Mouse (Mus musculus) midbrain, postnatal 0 days (tissue): ENCODE measurements around the gene Tspan9. TPM values are rescaled to one million over a fixed set of nuclear protein-coding genes. Genes with fewer than 3 reads are reported as not detected.
A peak's percentile ranks its signal among the peaks of the same experiment; 100 is the strongest.

ENCODE experiments used
- ATAC-seq: fragments of 200-750 bp; cut with Nextera tagmentation; 2 replicates; pipeline ENCODE4 v1.8.0; 2017; ENCODE audit warnings: moderate number of reproducible peaks, mild to moderate bottlenecking, moderate TSS enrichment, moderate library complexity; ENCODE audit not compliant: low FRiP score
- DNase-seq: peaks from one replicate; pipeline ENCODE4 v3.0.0-alpha.2; 2015; ENCODE audit warnings: low spot score
- H3K27ac ChIP-seq: fragments of 300-500 bp; sonication (generic); 2 replicates; pipeline ENCODE4 v1.5.1; 2014; ENCODE audit warnings: low read depth, mild to moderate bottlenecking, low read length, mixed read lengths
- H3K27me3 ChIP-seq: fragments of 300-500 bp; sonication (generic); 2 replicates; pipeline ENCODE4 v1.6.1; 2014; ENCODE audit warnings: low read length, control low read depth, mixed read lengths; ENCODE audit not compliant: insufficient read depth
- H3K36me3 ChIP-seq: fragments of 300-500 bp; sonication (generic); 2 replicates; pipeline ENCODE4 v1.6.1; 2014; ENCODE audit warnings: low read length, control low read depth, mixed read lengths; ENCODE audit not compliant: insufficient read depth
- H3K4me1 ChIP-seq: fragments of 300-500 bp; sonication (generic); 2 replicates; pipeline ENCODE4 v1.6.1; 2014; ENCODE audit warnings: mild to moderate bottlenecking, control low read depth, antibody characterized with exemption, low read length, mixed read lengths; ENCODE audit not compliant: insufficient read depth
- H3K4me2 ChIP-seq: fragments of 300-500 bp; sonication (generic); 2 replicates; pipeline ENCODE4 v1.6.1; 2014; ENCODE audit warnings: low read depth, mild to moderate bottlenecking, low read length, mixed read lengths; ENCODE audit not compliant: poor library complexity, severe bottlenecking
- H3K4me3 ChIP-seq: fragments of 300-500 bp; sonication (generic); 2 replicates; pipeline ENCODE4 v1.5.1; 2014; ENCODE audit warnings: low read depth, mild to moderate bottlenecking, low read length, moderate library complexity
- H3K9ac ChIP-seq: fragments of 300-500 bp; sonication (generic); replicated peaks from 2 replicates; pipeline ENCODE4 v1.6.1; 2014; ENCODE audit warnings: mild to moderate bottlenecking, low read length, moderate library complexity, mixed read lengths; ENCODE audit not compliant: poor library complexity, severe bottlenecking
- H3K9me3 ChIP-seq: fragments of 300-500 bp; sonication (generic); 2 replicates; pipeline ENCODE4 v1.6.1; 2016; ENCODE audit warnings: low read length, control low read depth
- CTCF ChIP-seq: IDR thresholded peaks from 2 replicates; pipeline ENCODE4 v1.5.1; 2016; ENCODE audit warnings: antibody characterized with exemption, mild to moderate bottlenecking
- WGBS: fragments of 180-500 bp; shearing (Covaris S2); extraction: QIAGEN DNeasy Blood & Tissue Kit; methylation state at CpG from one replicate; pipeline ENCODE4 v1.1.7; 2014; 5-methylcytosine and 5-hydroxymethylcytosine counted together
- polyA plus RNA-seq: library from polyadenylated mRNA; unstranded; fragments of >200 nt; fragmentation: Nextera tagmentation; extraction: Ambion mirVana; gene quantifications from 2 replicates; pipeline ENCODE4 v1.2.1, GENCODE M21; 2015
- total RNA-seq: library from RNA; depleted of rRNA; stranded (reverse); fragments of >200 nt; gene quantifications from 2 replicates; pipeline ENCODE4 v1.2.3, GENCODE M21; 2014

Tspan9 gene
- total and polyA plus RNA-seq, 2 experiments from 2014 or later: 50.9 to 160 TPM

DNA sequence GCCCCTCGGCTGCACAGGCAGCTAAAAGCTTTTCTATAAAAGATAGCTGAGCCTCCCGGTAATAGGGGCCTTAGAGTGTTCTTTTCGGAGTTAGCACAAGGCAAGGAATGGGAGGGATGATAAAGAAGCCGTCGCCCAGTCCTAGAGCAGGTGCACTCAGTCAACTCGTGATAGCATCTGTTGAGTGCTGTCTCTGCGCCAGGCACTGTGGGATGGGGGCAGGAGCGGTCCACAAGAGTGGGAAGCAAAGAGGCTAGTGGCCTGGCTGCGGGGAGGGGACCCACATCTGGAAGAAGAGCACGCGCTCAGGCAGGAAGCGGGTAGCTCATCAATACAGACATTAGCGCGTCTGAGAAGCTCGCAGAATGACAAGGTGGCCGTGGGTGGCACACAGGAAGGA, 138.8 kb downstream of the Tspan9 start:
- H3K36me3 ChIP-seq: no peaks in the 10 kb centered on the region
- no peak for TF ChIP-seq CTCF
- H3K4me2 ChIP-seq: no peak overlapping the region
- no peak overlapping the region for H3K27ac ChIP-seq
- no peaks in the 10 kb centered on the region for H3K27me3 ChIP-seq
- DNase-seq: no peak
- peaks cover 5% of the 10 kb centered on the region for H3K4me1 ChIP-seq
- H3K4me3 ChIP-seq: no peak overlapping the region
- WGBS: 72% methylated on average over 16 of the region's 16 CpGs
- no peak for ATAC-seq
- H3K9me3 ChIP-seq: no peaks in the 10 kb centered on the region
- no peak overlapping the region for H3K9ac ChIP-seq

DNA sequence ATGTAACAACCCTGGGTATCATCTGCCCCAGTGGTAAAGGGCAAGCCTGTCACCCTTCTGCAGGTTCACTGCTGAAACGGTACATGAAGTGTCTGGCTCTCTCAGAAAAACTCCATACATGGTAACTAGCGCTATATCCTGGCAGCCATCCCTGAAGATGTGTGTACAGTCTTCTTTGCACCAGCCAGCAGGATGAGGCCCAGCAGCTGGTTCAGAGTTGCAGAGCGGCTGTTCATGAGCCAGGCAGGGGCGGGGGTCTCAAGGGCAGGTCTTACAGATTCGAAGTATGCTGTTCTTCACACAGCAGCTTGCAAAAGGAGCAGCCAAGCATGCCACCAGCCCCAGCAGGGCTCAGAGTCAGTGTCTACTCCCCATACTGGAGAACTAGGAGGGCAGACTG, 139.9 kb downstream of the Tspan9 start:
- ATAC-seq: no peak
- 56% methylated on average over 5 of the region's 5 CpGs for WGBS
- Histone ChIP-seq H3K27me3 (no peaks in the 10 kb centered on the region), H3K4me1 (peaks cover 5% of the 10 kb centered on the region), H3K9me3 (no peaks in the 10 kb centered on the region), H3K27ac (no peak overlapping the region), H3K9ac (no peak overlapping the region), H3K36me3 (no peaks in the 10 kb centered on the region), H3K4me2 (no peak overlapping the region), H3K4me3 (no peak overlapping the region)
- no peak for TF ChIP-seq CTCF
- no peak for DNase-seq

DNA sequence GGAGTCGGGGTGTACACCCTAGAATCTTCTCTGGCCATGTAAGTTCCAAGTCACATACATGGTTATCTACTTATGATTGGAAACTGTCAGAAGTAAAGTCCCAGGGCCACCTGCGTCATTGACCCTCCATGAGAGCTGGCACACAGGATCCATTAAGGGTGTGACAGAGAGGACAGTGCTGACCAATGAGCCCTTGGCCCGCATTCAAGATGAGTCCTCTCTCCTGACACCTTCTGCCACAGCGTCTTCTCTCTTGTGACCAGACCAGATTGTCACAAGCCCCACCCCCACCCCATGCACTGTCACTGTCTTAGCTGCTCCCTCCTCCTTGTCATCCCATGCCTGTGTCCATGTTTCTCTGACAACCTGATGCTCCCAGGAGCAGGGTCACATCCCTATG, 140.7 kb downstream of the Tspan9 start:
- DNase-seq (no peak), ATAC-seq (no peak)
- Histone ChIP-seq H3K27ac (no peak overlapping the region), H3K4me1 (peaks cover 5% of the 10 kb centered on the region), H3K9ac (no peak overlapping the region), H3K27me3 (no peaks in the 10 kb centered on the region), H3K4me3 (no peak overlapping the region), H3K9me3 (no peaks in the 10 kb centered on the region), H3K36me3 (no peaks in the 10 kb centered on the region), H3K4me2 (no peak overlapping the region)
- no peak for TF ChIP-seq CTCF
- 78% methylated on average over 4 of the region's 4 CpGs for WGBS

DNA sequence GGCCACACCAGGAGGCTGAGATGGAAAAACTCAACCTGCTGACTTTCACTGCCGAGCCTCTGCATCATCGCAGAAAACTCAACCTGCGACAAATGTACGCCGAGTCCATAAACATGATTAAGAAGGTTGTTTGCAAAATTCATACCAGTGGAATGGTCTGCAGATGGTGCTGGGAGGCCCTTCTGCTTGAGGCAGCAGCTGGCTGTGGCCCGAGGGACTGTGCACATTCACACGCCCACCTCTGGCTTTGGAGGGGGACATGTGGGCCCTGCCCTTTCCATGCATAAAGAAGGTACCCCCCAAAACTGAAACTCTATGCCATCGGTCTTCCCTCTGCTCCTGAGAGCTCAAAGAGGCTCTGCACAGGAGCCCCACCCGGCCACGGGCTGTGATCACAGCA, 141.3 kb downstream of the Tspan9 start:
- no peak overlapping the region for H3K4me2 ChIP-seq
- TF ChIP-seq CTCF: no peak

DNA sequence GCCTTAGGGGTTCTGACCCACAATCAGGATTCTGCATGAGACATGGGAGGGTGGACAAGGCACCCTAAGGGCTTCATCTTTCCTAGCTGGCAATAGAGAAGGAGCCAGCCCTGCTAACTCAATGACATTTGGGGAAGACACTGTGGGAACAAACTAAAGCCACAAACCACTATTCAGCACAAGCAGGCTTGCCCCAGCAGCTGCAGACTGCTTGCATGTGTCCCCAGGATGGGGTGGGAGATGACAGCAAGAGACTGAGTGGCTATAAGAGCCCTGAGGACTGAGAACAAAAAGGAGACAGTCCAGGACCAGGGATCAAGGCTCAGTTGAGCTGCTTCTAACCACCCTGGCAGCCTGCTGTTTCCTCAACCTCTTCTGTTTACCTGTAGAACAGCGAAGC, 141.8 kb downstream of the Tspan9 start:
- TF ChIP-seq CTCF: no peak
- no peak for ATAC-seq
- H3K36me3 ChIP-seq: no peaks in the 10 kb centered on the region
- H3K9ac ChIP-seq: no peak overlapping the region
- H3K4me2 ChIP-seq: no peak overlapping the region
- H3K4me1 ChIP-seq: peaks cover 5% of the 10 kb centered on the region
- WGBS: 59% methylated on average over 1 of the region's 1 CpGs
- no peaks in the 10 kb centered on the region for H3K9me3 ChIP-seq
- no peak overlapping the region for H3K4me3 ChIP-seq
- DNase-seq: no peak
- no peak overlapping the region; the same call in 1 of the 2 replicates for H3K27ac ChIP-seq
- no peaks in the 10 kb centered on the region for H3K27me3 ChIP-seq

More for the DNA sequence above, 141.3 kb downstream of the Tspan9 start:
- H3K4me1 ChIP-seq: peaks cover 5% of the 10 kb centered on the region
- H3K36me3 ChIP-seq: no peaks in the 10 kb centered on the region
- 77% methylated on average over 10 of the region's 10 CpGs for whole genome bisulfite sequencing
- no peaks in the 10 kb centered on the region for H3K9me3 ChIP-seq
- DNase-seq (no peak), ATAC-seq (no peak)
- no peaks in the 10 kb centered on the region for H3K27me3 ChIP-seq
- H3K9ac ChIP-seq: no peak overlapping the region
- H3K4me3 ChIP-seq: no peak overlapping the region
- H3K27ac ChIP-seq: no peak overlapping the region; the same call in 1 of the 2 replicates

DNA sequence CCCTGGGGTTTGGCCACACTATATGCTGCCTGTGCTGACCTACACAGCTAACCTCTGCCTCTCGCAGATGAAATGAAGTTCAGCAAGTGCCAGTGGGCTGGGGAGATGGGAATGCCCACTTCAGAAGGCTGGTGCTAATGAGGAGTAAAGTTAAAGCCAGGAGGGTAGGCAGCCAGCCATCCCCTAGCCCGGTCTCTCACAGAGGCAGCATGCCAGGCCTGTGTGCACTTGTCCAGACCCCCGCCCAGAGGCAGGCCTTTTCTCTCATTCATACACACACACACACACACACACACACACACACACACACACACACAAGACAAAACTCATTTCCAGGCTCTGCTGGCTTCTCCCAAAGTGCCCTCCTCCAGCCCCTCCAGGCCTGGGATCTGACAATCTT, 142.6 kb downstream of the Tspan9 start:
- DNase-seq (peak; percentile 76), ATAC-seq (0 out of 2 replicates have a peak, but pooled peaks have one; percentile 22)
- H3K4me3 ChIP-seq: no peak overlapping the region
- no peaks in the 10 kb centered on the region for H3K9me3 ChIP-seq
- H3K27ac ChIP-seq: no peak overlapping the region
- peaks cover 5% of the 10 kb centered on the region for H3K4me1 ChIP-seq
- 73% methylated on average over 3 of the region's 3 CpGs for WGBS
- H3K36me3 ChIP-seq: no peaks in the 10 kb centered on the region
- no peak overlapping the region for H3K4me2 ChIP-seq
- no peak for TF ChIP-seq CTCF
- no peak overlapping the region for H3K9ac ChIP-seq
- H3K27me3 ChIP-seq: no peaks in the 10 kb centered on the region
